Mouse (Mus musculus) T-cell, adult 2 months (primary cell): Measurements from ENCODE around the gene Gm21103.
"Not testable (repeated sequence)": the region's sequence is repeated elsewhere in the genome, so short reads cannot be mapped to it uniquely, and the experiment has no call there.

Source experiments
- DNase-seq: peaks from one replicate; pipeline ENCODE4 v3.0.0; 2022; ENCODE audit warnings: low spot score

Gene Gm21103

GRCm38 (mm10) chr14:6304743-6305142 is at the start of gene Gm21103:
Gm21103 (minus strand) TSS chr14:6304843.
- DNase-seq, result not testable (repeated sequence)

- not testable (repeated sequence) for DNase-seq
Measured at GRCm38 (mm10) chr14:6343578-6343977, 38.9 kb upstream of the Gm21103 start, which contains the start of gene Gm3618. Gm3618 (minus strand) TSS chr14:6343678.

- not testable (repeated sequence) for DNase-seq
Measured at GRCm38 (mm10) chr14:6286931-6287715, 17.5 kb downstream of the Gm21103 start, which contains the start of gene Gm3411. Gm3411 (minus strand) TSS chr14:6287250.
